Mouse (Mus musculus) mature B cell (primary cell): ENCODE results near the gene Jpt2.
"Not testable (repeated sequence)": the region's sequence is repeated elsewhere in the genome, so short reads cannot be mapped to it uniquely, and the experiment has no call there.

Experiments used
- in situ Hi-C: fragments of 300-500 bp; cut with MboI; formaldehyde crosslinking; loops from 2 replicates; pipeline ENCODE4 v1.14.3; 2019

Jpt2 gene

GRCm38 (mm10) chr17:24960135-24960851 lies at the start of gene Jpt2:
Jpt2 (minus strand) TSS chr17:24960689.
- in situ Hi-C loops = no loop called here

- in situ Hi-C loops = no loop called here
Observed at GRCm38 (mm10) chr17:25007480-25007879, 47.0 kb upstream of the Jpt2 start.

- in situ Hi-C loops = no loop called here
Observed at GRCm38 (mm10) chr17:25005102-25005501, 44.6 kb upstream of the Jpt2 start.

- in situ Hi-C loops = no loop called here
Observed at GRCm38 (mm10) chr17:24994721-24995120, 34.2 kb upstream of the Jpt2 start.

- in situ Hi-C loops = no loop called here
Observed at GRCm38 (mm10) chr17:24987221-24987620, 26.7 kb upstream of the Jpt2 start.

- in situ Hi-C loops = no loop called here
Observed at GRCm38 (mm10) chr17:24960852-24961715, 595 bp upstream of the Jpt2 start.

GRCm38 (mm10) chr17:24959371-24959770 lies 1.1 kb downstream of the Jpt2 start:
- in situ Hi-C loops = no loop called here

- in situ Hi-C loops = no loop called here
Observed at GRCm38 (mm10) chr17:24953291-24953690, 7.2 kb downstream of the Jpt2 start.

- in situ Hi-C loops = no loop called here
Observed at GRCm38 (mm10) chr17:24950671-24951070, 9.8 kb downstream of the Jpt2 start.

GRCm38 (mm10) chr17:24948204-24948603 lies 12.3 kb downstream of the Jpt2 start:
- in situ Hi-C loops = no loop called here

- in situ Hi-C loops = not testable (repeated sequence)
Observed at GRCm38 (mm10) chr17:24943589-24943988, 16.9 kb downstream of the Jpt2 start.

GRCm38 (mm10) chr17:24943036-24943435 lies 17.5 kb downstream of the Jpt2 start:
- in situ Hi-C loops = no loop called here

- in situ Hi-C loops = not testable (repeated sequence)
Observed at GRCm38 (mm10) chr17:24942453-24942852, 18.0 kb downstream of the Jpt2 start.

GRCm38 (mm10) chr17:24937266-24937665 lies 23.2 kb downstream of the Jpt2 start:
- in situ Hi-C loops = no loop called here

GRCm38 (mm10) chr17:24936259-24937237 lies 23.9 kb downstream of the Jpt2 start, which contains the start of gene Mapk8ip3:
Mapk8ip3 (minus strand) TSS chr17:24936977.
- in situ Hi-C loops = no loop called here

- in situ Hi-C loops = no loop called here
Observed at GRCm38 (mm10) chr17:24935666-24936065, 24.8 kb downstream of the Jpt2 start.

- in situ Hi-C loops = no loop called here
Observed at GRCm38 (mm10) chr17:24934926-24935325, 25.6 kb downstream of the Jpt2 start.

- in situ Hi-C loops = no loop called here
Observed at GRCm38 (mm10) chr17:24933163-24933562, 27.3 kb downstream of the Jpt2 start.

GRCm38 (mm10) chr17:24932431-24932830 lies 28.1 kb downstream of the Jpt2 start:
- in situ Hi-C loops = no loop called here

GRCm38 (mm10) chr17:24929506-24929905 lies 31.0 kb downstream of the Jpt2 start:
- in situ Hi-C loops = no loop called here

- in situ Hi-C loops = no loop called here
Observed at GRCm38 (mm10) chr17:24923246-24923645, 37.2 kb downstream of the Jpt2 start.

- in situ Hi-C loops = no loop called here
Observed at GRCm38 (mm10) chr17:24913984-24914383, 46.5 kb downstream of the Jpt2 start.
